Mouse (Mus musculus): ENCODE data around the gene Pidd1. TPM values are rescaled to one million over a fixed set of nuclear protein-coding genes. Genes with fewer than 3 reads are reported as not detected.
"Not testable (repeated sequence)": the region's sequence is repeated elsewhere in the genome, so short reads cannot be mapped to it uniquely, and the experiment has no call there.

Gene Pidd1
- polyA plus RNA-seq, 1 experiment from 2014 or later, result 14.1 TPM

GRCm38 (mm10) chr7:141408833-141409232 lies 35.0 kb downstream of the Pidd1 start:
- H3K4me1 ChIP-seq (ENCODE audit: control insufficient read depth, insufficient read depth, low read length), result peaks cover 7% of the 10 kb centered on the region; the same call in 1 of the 2 replicates
- H3K4me2 ChIP-seq (replicated peaks; ENCODE audit: low read depth, low read length), result no peak overlapping the region
- H3K36me3 ChIP-seq (ENCODE audit: control insufficient read depth, insufficient read depth, low read length), result peaks cover 24% of the 10 kb centered on the region
- 16% methylated on average over 11 of the region's 11 CpGs for WGBS
- peak; percentile 47 for ATAC-seq (ENCODE audit: low FRiP score, low TSS enrichment)
- H3K9ac ChIP-seq (ENCODE audit: low read depth, low read length), result no peak overlapping the region
- H3K27me3 ChIP-seq (ENCODE audit: control insufficient read depth, insufficient read depth, low read length), result no peaks in the 10 kb centered on the region
- H3K27ac ChIP-seq (ENCODE audit: low read depth, low read length), result no peak overlapping the region
- no peaks in the 10 kb centered on the region for H3K9me3 ChIP-seq (ENCODE audit: control insufficient read depth, low read length)
- H3K4me3 ChIP-seq (ENCODE audit: low read length), result no peak overlapping the region

GRCm38 (mm10) chr7:141407670-141408069 lies 36.2 kb downstream of the Pidd1 start:
- H3K27me3 ChIP-seq (ENCODE audit: control insufficient read depth, insufficient read depth, low read length); H3K9ac ChIP-seq (ENCODE audit: low read depth, low read length); H3K4me1 ChIP-seq (ENCODE audit: control insufficient read depth, insufficient read depth, low read length); H3K27ac ChIP-seq (ENCODE audit: low read depth, low read length); H3K9me3 ChIP-seq (ENCODE audit: control insufficient read depth, low read length); H3K4me3 ChIP-seq (ENCODE audit: low read length); H3K4me2 ChIP-seq (replicated peaks; ENCODE audit: low read depth, low read length); ATAC-seq (ENCODE audit: low FRiP score, low TSS enrichment): not testable (repeated sequence)
- 96% methylated on average over 7 of the region's 7 CpGs for WGBS
- H3K36me3 ChIP-seq (ENCODE audit: control insufficient read depth, insufficient read depth, low read length), result peaks cover 33% of the 10 kb centered on the region

GRCm38 (mm10) chr7:141405466-141405865 lies 38.4 kb downstream of the Pidd1 start:
- no peak for ATAC-seq (ENCODE audit: low FRiP score, low TSS enrichment)
- Histone ChIP-seq H3K4me3 (ENCODE audit: low read length) (no peak overlapping the region), H3K27ac (ENCODE audit: low read depth, low read length) (no peak overlapping the region), H3K9ac (ENCODE audit: low read depth, low read length) (no peak overlapping the region), H3K27me3 (ENCODE audit: control insufficient read depth, insufficient read depth, low read length) (no peaks in the 10 kb centered on the region), H3K4me1 (ENCODE audit: control insufficient read depth, insufficient read depth, low read length) (no peaks in the 10 kb centered on the region), H3K9me3 (ENCODE audit: control insufficient read depth, low read length) (no peaks in the 10 kb centered on the region), H3K4me2 (replicated peaks; ENCODE audit: low read depth, low read length) (no peak overlapping the region), H3K36me3 (ENCODE audit: control insufficient read depth, insufficient read depth, low read length) (peaks cover 48% of the 10 kb centered on the region)
- WGBS, result 79% methylated on average over 4 of the region's 4 CpGs

- Histone ChIP-seq H3K9me3 (ENCODE audit: control insufficient read depth, low read length) (no peaks in the 10 kb centered on the region), H3K36me3 (ENCODE audit: control insufficient read depth, insufficient read depth, low read length) (peaks cover 55% of the 10 kb centered on the region), H3K4me2 (replicated peaks; ENCODE audit: low read depth, low read length) (no peak overlapping the region), H3K4me1 (ENCODE audit: control insufficient read depth, insufficient read depth, low read length) (no peaks in the 10 kb centered on the region), H3K4me3 (ENCODE audit: low read length) (no peak overlapping the region), H3K27me3 (ENCODE audit: control insufficient read depth, insufficient read depth, low read length) (no peaks in the 10 kb centered on the region), H3K9ac (ENCODE audit: low read depth, low read length) (no peak overlapping the region), H3K27ac (ENCODE audit: low read depth, low read length) (no peak overlapping the region)
- peak; percentile 78 for ATAC-seq (ENCODE audit: low FRiP score, low TSS enrichment)
- WGBS, result 48% methylated on average over 5 of the region's 5 CpGs
Observed at GRCm38 (mm10) chr7:141403305-141403704, 40.5 kb downstream of the Pidd1 start.

GRCm38 (mm10) chr7:141395348-141395747 lies 48.5 kb downstream of the Pidd1 start:
- 76% methylated on average over 1 of the region's 1 CpGs for WGBS
- Histone ChIP-seq H3K4me2 (replicated peaks; ENCODE audit: low read depth, low read length) (no peak overlapping the region), H3K36me3 (ENCODE audit: control insufficient read depth, insufficient read depth, low read length) (peaks cover 35% of the 10 kb centered on the region), H3K27ac (ENCODE audit: low read depth, low read length) (no peak overlapping the region), H3K9me3 (ENCODE audit: control insufficient read depth, low read length) (no peaks in the 10 kb centered on the region), H3K27me3 (ENCODE audit: control insufficient read depth, insufficient read depth, low read length) (no peaks in the 10 kb centered on the region), H3K4me1 (ENCODE audit: control insufficient read depth, insufficient read depth, low read length) (peaks cover 8% of the 10 kb centered on the region), H3K9ac (ENCODE audit: low read depth, low read length) (no peak overlapping the region), H3K4me3 (ENCODE audit: low read length) (no peak overlapping the region)
- no peak for ATAC-seq (ENCODE audit: low FRiP score, low TSS enrichment)

- no peak overlapping the region for H3K9ac ChIP-seq (ENCODE audit: low read depth, low read length)
- peaks cover 29% of the 10 kb centered on the region for H3K36me3 ChIP-seq (ENCODE audit: control insufficient read depth, insufficient read depth, low read length)
- 28% methylated on average over 6 of the region's 6 CpGs for WGBS
- H3K27me3 ChIP-seq (ENCODE audit: control insufficient read depth, insufficient read depth, low read length), result no peaks in the 10 kb centered on the region
- no peak overlapping the region for H3K4me2 ChIP-seq (replicated peaks; ENCODE audit: low read depth, low read length)
- H3K4me1 ChIP-seq (ENCODE audit: control insufficient read depth, insufficient read depth, low read length), result peaks cover 8% of the 10 kb centered on the region
- ATAC-seq (ENCODE audit: low FRiP score, low TSS enrichment), result no peak
- H3K4me3 ChIP-seq (ENCODE audit: low read length), result no peak overlapping the region
- H3K27ac ChIP-seq (ENCODE audit: low read depth, low read length), result no peak overlapping the region
- H3K9me3 ChIP-seq (ENCODE audit: control insufficient read depth, low read length), result no peaks in the 10 kb centered on the region
Observed at GRCm38 (mm10) chr7:141394771-141395170, 49.1 kb downstream of the Pidd1 start.

GRCm38 (mm10) chr7:141394158-141394557 lies 49.7 kb downstream of the Pidd1 start:
- H3K9ac ChIP-seq (ENCODE audit: low read depth, low read length), result no peak overlapping the region
- no peak for ATAC-seq (ENCODE audit: low FRiP score, low TSS enrichment)
- H3K4me2 ChIP-seq (replicated peaks; ENCODE audit: low read depth, low read length), result no peak overlapping the region
- H3K4me3 ChIP-seq (ENCODE audit: low read length), result no peak overlapping the region
- H3K36me3 ChIP-seq (ENCODE audit: control insufficient read depth, insufficient read depth, low read length), result peaks cover 24% of the 10 kb centered on the region
- H3K9me3 ChIP-seq (ENCODE audit: control insufficient read depth, low read length), result no peaks in the 10 kb centered on the region
- no peak overlapping the region for H3K27ac ChIP-seq (ENCODE audit: low read depth, low read length)
- H3K27me3 ChIP-seq (ENCODE audit: control insufficient read depth, insufficient read depth, low read length), result no peaks in the 10 kb centered on the region
- WGBS, result 89% methylated on average over 7 of the region's 7 CpGs
- H3K4me1 ChIP-seq (ENCODE audit: control insufficient read depth, insufficient read depth, low read length), result peaks cover 8% of the 10 kb centered on the region

- ATAC-seq (ENCODE audit: low FRiP score, low TSS enrichment), result no peak
Observed at GRCm38 (mm10) chr7:141392552-141393222, 51.1 kb downstream of the Pidd1 start.

GRCm38 (mm10) chr7:141391625-141392551 lies 51.9 kb downstream of the Pidd1 start, which contains the start of gene Taldo1:
TSS of gene Taldo1 (plus strand) at chr7:141392199.
- peak; percentile 96 for ATAC-seq (ENCODE audit: low FRiP score, low TSS enrichment)
- peak within 1 kb of the TSS; percentile 92 for H3K4me2 ChIP-seq (replicated peaks; ENCODE audit: low read depth, low read length)
- no peaks in the 10 kb centered on the region for H3K9me3 ChIP-seq (ENCODE audit: control insufficient read depth, low read length)
- no peaks in the 10 kb centered on the region for H3K27me3 ChIP-seq (ENCODE audit: control insufficient read depth, insufficient read depth, low read length)
- peaks cover 11% of the 10 kb centered on the region; the same call in 1 of the 2 replicates for H3K36me3 ChIP-seq (ENCODE audit: control insufficient read depth, insufficient read depth, low read length)
- H3K27ac ChIP-seq (ENCODE audit: low read depth, low read length), result peak within 1 kb of the TSS; percentile 81
- H3K9ac ChIP-seq (ENCODE audit: low read depth, low read length), result peak within 1 kb of the TSS; percentile 76
- peaks cover 8% of the 10 kb centered on the region for H3K4me1 ChIP-seq (ENCODE audit: control insufficient read depth, insufficient read depth, low read length)
- H3K4me3 ChIP-seq (ENCODE audit: low read length), result peak within 1 kb of the TSS; percentile 62
- 1% methylated on average over 57 of the region's 57 CpGs for WGBS

More at GRCm38 (mm10) chr7:141392552-141393222, 51.1 kb downstream of the Pidd1 start:
- H3K9ac ChIP-seq (ENCODE audit: low read depth, low read length), result peak overlapping the region; percentile 76
- H3K4me2 ChIP-seq (replicated peaks; ENCODE audit: low read depth, low read length), result peak overlapping the region; percentile 92
- no peaks in the 10 kb centered on the region for H3K9me3 ChIP-seq (ENCODE audit: control insufficient read depth, low read length)
- H3K27ac ChIP-seq (ENCODE audit: low read depth, low read length), result no peak overlapping the region; the same call in 1 of the 2 replicates
- peak overlapping the region; percentile 62 for H3K4me3 ChIP-seq (ENCODE audit: low read length)
- WGBS, result 38% methylated on average over 9 of the region's 9 CpGs
- H3K36me3 ChIP-seq (ENCODE audit: control insufficient read depth, insufficient read depth, low read length), result peaks cover 11% of the 10 kb centered on the region; the same call in 1 of the 2 replicates
- H3K27me3 ChIP-seq (ENCODE audit: control insufficient read depth, insufficient read depth, low read length), result no peaks in the 10 kb centered on the region
- peaks cover 8% of the 10 kb centered on the region for H3K4me1 ChIP-seq (ENCODE audit: control insufficient read depth, insufficient read depth, low read length)

Measured in kidney, embryonic 14.5 days (tissue).